ENCODE assay signal across 17 mouse cellular contexts in the genomic region with DNA sequence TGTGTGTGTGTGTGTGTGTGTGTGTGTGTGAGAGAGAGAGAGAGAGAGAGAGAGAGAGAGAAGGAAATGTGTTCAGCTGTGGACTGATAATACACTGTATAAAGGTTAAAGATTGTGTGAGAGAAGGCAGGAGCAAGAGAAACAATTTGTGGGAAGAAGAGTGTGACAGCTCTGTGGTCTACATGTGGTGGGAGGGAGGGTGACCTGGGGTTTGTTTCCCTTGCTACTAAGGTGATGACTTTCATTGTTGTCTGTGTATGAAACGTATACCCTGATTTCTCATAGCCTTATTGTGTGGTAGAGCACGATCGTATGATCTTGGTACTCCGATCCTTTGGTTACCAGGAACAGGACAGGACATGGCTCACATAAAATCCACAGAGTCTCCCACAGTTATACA.
"Had no signal": no experiment of that assay in that cellular context is flagged by ENCODE, and none has a peak within 500 bp of the region (broad histone marks: within the 10 kb centered on the region; RNA-seq: fewer than 3 reads in every experiment).

No protein-coding gene starts in this region.

- H3K27ac ChIP-seq: limb, embryonic 13.5 days; liver, embryonic 14.5 days; midbrain, embryonic 12.5 days; neural tube, embryonic 12.5 days; stomach, postnatal 0 days had no signal

- ATAC-seq: lung, postnatal 0 days; midbrain, embryonic 16.5 days had no signal

- DNase-seq: kidney, adult 18-20 months; kidney, postnatal 10 days; kidney, postnatal 4 days; left cerebral cortex, postnatal 4 days; lung, adult 2 months; lung, postnatal 36 days; right cerebral cortex, postnatal 14 days; thymus, adult 18-20 months; thymus, postnatal 25 days had no signal

- H3K4me3 ChIP-seq: limb, embryonic 13.5 days; megakaryocyte, embryonic 14.5 days; midbrain, embryonic 12.5 days; neural tube, embryonic 12.5 days had no signal
